Mouse (Mus musculus) kidney, adult 8-10 months (tissue): ENCODE results near the gene Gga3.

Experiments
- DNase-seq, 2 experiments: peaks; one replicate each; pipeline ENCODE4 v3.0.0; 2022

Gga3 gene

GRCm38 (mm10) chr11:115630532-115631504 lies 27.0 kb upstream of the Gga3 start:
- no peak for DNase-seq

DNA sequence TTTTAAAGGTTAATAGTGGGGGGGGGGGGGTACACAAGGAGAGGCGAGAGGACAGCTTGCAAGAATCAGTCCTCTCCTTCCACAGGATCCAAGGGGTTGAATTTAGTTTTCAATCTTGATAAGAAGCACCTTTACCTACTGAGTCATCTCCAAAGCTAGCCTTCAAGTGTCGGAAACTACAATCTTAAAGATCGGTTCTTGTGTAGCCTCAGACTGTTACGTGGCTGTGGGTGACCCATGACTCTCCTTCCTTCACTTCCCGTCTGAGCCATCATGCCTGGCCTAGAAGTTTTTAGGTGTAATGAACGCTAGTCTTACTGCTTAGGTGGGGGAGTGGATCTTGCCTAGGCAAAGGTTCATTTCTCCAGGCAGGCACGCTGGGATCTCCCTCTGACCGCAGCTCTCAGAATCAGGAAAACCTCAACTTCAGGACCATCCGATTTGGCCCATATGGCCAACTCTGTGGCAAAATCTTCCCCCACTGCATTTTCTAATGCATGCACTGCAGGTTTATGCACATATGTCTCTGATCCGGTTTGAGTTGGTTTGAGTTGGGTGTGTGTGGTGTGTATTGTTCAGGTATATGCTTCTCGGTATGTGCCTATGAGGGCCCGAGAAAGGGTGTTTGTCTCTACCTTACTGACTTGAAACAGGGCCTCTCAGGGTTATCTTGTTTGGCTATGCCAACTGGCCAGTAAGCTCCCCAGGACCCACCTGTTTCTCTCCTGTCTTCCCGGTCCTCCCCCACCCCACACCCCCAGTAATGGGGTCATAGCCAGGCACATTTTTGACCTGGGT lies 26.1 kb upstream of the Gga3 start:
- DNase-seq = no peak

DNA sequence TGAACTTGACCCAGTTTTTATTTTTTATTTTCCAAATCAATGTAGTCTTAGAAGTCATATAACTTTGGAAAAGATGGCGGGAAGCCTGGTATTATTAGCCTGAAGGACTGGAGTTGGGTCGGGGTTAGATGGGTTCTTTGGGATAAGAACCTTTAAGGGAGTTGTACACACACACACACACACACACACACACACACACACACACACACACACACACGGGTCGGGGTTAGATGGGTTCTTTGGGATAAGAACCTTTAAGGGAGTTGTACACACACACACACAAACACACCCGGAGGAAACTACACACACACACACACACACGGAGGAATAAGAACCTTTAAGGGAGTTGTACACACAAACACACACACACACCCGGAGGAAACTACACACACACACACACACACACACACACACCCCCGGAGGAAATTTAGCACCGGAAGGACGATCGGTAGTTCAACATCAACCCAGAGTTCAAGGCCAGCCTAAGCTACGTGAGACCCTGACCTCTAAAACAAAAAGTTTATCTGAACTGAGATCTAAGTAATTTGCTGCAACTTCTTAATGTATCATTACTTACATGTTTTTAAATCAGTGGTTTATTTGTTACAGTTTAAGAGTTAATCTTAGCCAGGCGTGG lies 24.7 kb upstream of the Gga3 start:
- DNase-seq = no peak

GRCm38 (mm10) chr11:115627705-115628464 lies 24.0 kb upstream of the Gga3 start, which contains the start of gene Slc25a19:
TSS of gene Slc25a19 (minus strand) at chr11:115628295.
- DNase-seq = peak; percentile 100

DNA sequence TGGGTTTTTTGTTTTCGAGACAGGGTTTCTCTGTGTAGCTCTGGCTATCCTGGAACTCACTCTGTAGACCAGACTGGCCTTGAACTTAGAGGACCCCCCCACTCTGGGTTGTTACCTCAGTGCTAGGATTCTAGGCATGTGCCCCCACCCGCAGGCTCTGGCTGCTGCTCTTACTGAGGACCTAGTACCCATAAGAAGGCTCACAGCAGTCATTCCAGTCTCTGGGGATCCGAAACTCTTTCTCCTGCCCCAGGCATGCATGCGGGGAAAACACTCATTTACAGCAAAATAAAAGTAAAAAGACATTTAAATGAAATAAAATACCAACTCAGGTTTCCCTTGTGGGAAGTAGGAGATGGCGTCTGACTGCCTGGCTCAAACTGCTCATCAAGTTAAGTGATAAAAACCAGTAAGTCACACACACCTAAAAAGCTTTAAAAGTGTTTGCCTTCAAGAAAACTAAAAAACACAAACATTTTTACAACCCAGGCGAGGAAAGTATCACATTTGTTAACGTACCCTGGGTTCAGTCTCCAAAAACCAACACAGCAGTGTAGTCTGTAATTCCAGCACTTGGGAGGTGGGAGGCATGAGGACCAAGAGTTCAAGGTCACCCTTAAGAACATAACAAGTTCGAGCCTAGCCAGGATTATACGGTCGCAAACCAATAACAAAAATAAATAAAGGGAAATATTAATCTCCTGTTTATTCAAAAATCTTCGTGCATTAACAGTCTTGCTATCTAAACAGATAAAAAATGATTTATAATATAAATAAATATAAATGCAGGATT lies 23.2 kb upstream of the Gga3 start:
- DNase-seq = no peak

- peak; percentile 87 to 92 for DNase-seq
These were observed 22.0 kb upstream of the Gga3 start for GRCm38 (mm10) chr11:115625877-115626276.

GRCm38 (mm10) chr11:115623487-115624070 lies 19.7 kb upstream of the Gga3 start:
- no peak for DNase-seq

DNA sequence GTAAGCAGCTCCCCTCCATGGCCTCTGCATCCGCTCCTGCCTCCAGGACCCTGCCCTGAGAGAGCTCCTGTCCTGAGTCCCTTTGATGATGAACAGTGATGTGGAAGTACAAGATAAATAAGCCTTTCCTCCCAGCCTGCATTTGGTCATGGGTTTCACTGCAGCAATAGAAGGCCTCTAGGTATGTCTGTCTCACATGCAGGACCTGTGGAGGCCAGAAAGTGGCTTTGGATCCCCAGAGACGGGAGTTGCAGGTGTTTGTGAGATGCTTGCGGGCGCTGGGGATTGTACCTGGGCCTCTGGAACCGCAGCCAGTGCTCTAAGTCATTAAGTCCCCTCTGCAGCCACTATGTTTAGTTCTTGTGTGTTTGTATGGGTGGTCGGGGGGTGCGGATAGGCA lies 16.1 kb upstream of the Gga3 start:
- no peak for DNase-seq

GRCm38 (mm10) chr11:115618732-115619516 lies 15.1 kb upstream of the Gga3 start:
- DNase-seq = no peak

DNA sequence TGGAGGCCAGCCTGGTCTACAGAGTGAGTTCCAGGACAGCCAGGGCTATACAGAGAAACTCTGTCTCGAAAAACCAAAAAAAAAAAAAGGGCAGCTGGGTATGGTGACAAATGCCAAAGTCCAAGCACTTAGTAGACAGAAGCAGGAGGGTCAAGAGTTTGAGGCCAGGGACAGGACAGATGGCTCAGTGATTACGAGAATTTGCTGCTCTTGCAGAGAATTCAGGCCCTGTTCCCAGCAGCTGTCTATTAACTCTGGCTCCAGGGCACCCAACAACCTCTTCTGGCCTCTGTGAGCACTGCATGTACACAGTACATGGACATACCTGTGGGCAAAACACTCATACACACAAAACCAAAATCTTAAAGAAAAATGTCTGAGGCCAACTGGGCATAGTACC lies 14.2 kb upstream of the Gga3 start:
- peak in 1 of 2 experiments; percentile 67 for DNase-seq

DNA sequence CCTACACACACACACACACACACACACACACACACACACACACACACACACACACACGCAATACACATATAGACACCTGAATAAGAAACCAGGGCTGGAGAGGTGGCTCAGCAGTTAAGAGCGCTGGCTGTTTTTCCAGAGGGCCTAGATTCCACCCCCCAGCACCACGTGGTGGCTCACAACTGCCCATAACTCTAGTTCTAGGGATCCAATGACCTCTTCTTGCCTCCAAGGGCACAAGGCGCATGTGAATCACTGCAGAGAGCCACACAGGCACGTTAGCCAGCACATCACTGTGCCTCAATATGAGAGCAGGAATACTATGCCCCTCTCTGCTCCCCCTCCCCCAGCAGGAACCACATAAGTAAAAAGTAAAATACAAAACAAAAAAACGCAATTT lies 13.0 kb upstream of the Gga3 start:
- DNase-seq = peak; percentile 68 to 78

DNA sequence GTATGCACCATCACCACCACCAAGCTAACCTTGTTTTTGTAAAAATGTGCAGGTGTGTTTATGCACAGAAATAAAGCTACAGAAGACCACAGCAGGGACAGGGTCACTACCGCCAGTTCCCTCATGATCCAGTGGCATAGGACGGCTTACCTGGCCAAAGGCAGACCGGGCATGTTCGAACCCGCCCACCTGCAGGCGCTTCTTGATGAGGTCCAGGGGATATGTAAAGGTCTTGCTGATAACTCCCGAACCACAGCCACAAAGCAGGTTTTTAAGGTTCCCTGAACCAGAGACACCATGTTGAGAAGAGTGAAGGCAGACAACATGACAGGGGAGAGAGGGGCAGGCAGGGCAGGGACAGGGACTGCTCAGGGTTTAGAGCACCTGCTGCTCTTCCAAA lies 12.5 kb upstream of the Gga3 start:
- DNase-seq = no peak

DNA sequence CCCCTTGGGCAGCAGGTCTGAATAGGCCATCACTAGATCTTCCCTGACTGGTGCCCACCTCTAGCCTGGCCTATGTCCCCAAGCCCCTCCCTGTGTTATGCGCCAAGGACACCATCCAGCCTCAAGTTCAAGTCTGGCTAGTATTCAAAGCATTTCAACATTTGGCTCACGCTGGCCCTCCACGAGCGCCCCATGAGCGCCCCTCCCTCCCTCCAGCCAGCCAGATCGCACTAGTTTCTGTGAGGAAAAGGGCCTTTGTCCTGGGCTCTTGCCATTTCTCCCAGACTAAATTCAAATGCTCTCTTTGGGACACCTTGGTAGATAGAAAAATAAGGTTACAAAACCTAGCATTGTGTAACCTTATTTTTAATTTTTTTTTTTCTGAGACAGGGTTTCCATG lies 12.0 kb upstream of the Gga3 start:
- peak in 1 of 2 experiments; percentile 59 for DNase-seq

DNA sequence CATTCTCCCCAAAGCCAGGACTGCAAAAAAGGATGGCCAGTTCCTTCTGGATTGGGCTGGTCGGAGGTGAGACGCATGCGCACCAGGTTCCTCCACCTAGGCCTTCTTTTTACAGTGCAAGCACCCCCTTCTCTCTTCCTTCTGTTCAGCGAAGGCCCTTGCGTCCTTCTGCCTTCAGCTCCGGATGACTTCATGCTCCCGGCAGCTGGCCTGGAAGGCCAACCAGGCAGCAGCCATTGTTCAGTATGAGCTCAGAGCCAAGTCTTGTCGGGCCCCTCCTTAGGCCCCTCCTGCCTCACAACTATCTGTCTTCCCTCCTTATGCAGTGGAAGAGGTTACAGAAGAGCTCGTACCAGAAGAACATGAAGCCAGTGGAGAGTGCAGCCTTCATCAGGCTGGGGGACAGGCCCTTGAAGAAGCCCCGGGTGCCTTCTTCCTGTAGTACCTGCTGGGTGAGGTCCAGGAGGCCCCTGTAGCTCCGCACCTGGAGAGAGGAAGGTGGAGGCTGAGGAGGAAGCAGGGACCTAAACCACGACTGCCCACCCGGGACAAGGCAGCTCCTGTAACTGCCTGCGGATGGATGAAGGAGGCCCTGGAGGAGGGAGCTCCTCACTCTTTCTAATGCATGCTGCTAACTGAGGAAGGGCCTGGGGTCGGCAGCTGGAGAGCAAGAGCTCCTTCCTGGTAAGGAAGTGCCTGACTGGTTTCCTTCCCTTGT lies 11.4 kb upstream of the Gga3 start:
- peak in 1 of 2 experiments; percentile 56 for DNase-seq

DNA sequence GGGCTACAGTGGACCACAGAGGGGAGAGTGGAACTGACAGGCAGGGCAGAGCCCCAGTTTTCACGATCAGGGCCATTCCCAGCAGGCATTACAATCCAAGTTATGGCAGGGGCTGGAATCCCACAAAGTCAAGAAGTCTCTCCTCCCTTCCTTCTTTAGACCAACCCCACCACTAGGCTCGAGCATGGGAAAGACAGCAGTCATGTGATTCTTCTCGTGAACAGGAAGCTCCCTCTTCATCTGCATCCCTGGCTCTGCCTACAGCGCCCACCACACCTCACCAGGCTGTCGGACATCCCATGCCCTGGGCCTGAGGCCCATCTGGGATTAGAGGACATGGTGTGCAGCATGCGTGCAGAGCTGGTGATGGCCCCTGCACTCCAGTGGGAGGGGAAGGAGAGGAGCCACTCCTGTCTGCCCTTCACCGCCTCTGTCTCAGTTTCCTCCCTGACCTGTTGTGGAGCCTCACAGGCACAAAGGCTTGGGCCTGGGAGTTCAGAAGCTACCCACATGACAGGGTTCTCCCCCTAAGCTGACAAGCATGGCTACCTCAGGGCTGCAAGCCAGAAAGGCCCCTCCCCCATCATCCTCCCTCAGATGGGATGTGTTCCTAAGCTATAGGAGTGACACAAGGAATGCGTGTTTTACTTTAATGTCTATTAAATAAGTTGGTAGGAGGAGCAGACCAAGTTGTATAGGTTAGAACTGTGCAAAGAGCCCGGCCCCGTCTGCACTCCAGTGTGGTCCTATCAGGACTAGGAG lies 10.7 kb upstream of the Gga3 start:
- no peak for DNase-seq

DNA sequence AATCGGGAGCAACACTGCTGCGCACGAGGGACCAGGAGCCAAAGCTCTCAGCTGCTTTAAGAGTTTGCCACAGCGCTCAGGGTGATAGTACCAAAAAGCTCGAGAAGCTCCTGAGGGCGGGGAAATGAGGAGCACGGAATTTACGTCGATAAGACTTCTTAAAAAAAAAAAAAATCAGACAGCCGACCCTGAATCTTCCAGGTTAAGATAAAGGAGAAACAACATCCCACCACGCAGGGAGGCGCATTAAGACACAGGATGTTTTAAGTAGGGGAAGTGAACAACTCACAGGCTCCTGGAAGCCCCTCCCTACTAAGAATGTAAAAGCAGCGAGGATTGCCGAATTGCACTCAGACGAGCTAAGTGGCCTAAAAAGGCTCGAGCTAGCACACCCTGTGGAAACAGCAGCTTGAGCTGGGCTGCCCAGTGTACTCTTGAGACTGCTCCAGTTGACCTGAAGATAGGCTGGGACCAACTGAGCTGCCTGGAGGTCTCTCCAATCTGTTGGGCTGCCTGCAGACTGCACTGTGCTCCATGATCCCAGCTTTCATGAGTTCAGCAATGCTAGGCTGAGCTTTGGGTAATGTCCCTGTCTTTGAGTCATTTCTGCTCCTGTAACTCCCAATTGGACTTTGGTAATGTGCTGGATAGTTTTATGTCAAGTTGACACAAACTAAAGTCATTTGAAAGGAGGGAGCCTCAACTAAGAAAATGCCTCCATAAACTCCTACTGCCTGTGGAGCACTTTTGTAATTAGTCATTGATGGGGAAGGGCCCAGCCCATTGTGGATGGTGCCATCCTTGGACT lies 9.5 kb upstream of the Gga3 start:
- no peak for DNase-seq

DNA sequence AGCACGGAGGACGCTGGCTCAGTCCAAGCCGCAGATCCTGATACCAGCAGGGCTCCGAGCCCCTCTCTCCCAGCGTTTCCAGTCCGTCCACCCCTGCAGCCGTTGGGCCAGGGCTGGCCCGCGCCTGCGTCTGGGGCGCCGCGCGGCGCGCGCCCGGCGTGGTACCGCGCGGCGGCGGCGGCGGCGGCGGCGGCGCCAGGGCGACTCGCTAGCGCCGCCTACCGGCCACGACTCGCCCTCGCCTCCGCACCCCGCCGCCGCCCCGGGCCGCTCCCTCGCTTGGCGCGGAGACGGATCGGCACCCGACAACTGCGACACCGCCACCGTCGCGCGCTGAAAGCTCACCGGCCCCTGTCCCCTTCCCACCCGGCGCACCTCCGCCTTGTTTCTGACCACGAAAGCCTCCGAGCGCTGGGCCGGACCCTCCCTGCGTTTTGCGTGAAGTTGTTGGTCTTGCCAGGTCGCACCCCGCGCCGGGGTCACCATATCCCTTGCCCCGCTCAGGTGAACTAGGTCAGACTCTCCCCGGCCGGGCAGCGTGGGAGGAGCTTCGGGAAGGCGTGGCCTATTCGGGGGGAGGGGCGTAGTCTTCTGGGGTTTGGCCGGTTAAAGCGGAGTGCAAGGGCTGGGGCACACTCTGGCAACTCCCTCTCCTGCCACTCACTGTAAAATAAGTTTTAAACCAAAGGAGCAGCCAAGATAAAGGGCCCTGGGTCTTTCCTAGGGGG lies 8.7 kb upstream of the Gga3 start, which contains the start of gene Mif4gd:
TSS of gene Mif4gd (minus strand) at position 560 of the 728 bp plus-strand sequence.
- peak; percentile 95 to 97 for DNase-seq
